8 mouse cellular contexts compared by ENCODE assay signal in genomic region chr9:77545068-77545421, GRCm38 (mm10). TPM values are rescaled to one million over a fixed set of nuclear protein-coding genes. Genes with fewer than 3 reads are reported as not detected.
DNase-seq lines count a peak whose midpoint lies in the region; ATAC-seq and TF ChIP-seq lines count a peak whose summit lies in the region.

No protein-coding gene starts in this region.

- TF ChIP-seq CTCF in kidney, postnatal 0 days (IDR thresholded peaks at IDR 0.05; ENCODE audit: low read depth): no peak
- TF ChIP-seq CTCF in hindbrain, postnatal 0 days (IDR thresholded peaks at IDR 0.05; ENCODE audit: low read depth): no peak

- peak overlapping the region; percentile 74 for H3K9ac ChIP-seq in kidney, postnatal 0 days (ENCODE audit: low read depth, low read length)
- peak overlapping the region; percentile 70 for H3K9ac ChIP-seq in embryonic facial prominence, embryonic 11.5 days (replicated peaks; ENCODE audit: low read length)
- H3K9ac ChIP-seq in hindbrain, postnatal 0 days (replicated peaks; ENCODE audit: low read length): peak overlapping the region; percentile 74
- H3K9ac ChIP-seq in midbrain, embryonic 16.5 days (ENCODE audit: low read depth, low read length): peak overlapping the region; percentile 81

- no peaks in the 10 kb centered on the region for H3K36me3 ChIP-seq in kidney, postnatal 0 days (ENCODE audit: insufficient read depth, low read length)
- no peaks in the 10 kb centered on the region for H3K36me3 ChIP-seq in embryonic facial prominence, embryonic 11.5 days (replicated peaks; ENCODE audit: control insufficient read depth, insufficient read depth, low read depth, low read length)
- no peaks in the 10 kb centered on the region for H3K36me3 ChIP-seq in hindbrain, postnatal 0 days (ENCODE audit: insufficient read depth, low read length)
- H3K36me3 ChIP-seq in midbrain, embryonic 16.5 days (ENCODE audit: control insufficient read depth, insufficient read depth, low read length): no peaks in the 10 kb centered on the region

- DNase-seq in kidney, postnatal 0 days (ENCODE audit: low spot score): no peak
- no peak for DNase-seq in kidney, postnatal 25 days
- DNase-seq in embryonic facial prominence, embryonic 11.5 days (ENCODE audit: low spot score): no peak
- DNase-seq in hindbrain, postnatal 0 days (ENCODE audit: low spot score): no peak
- DNase-seq in urinary bladder, postnatal 4 days (ENCODE audit: low spot score in 2 of 2): no peak
- no peak for DNase-seq in left cerebral cortex, adult 9 months (ENCODE audit: low spot score in 2 of 2)
- DNase-seq in cerebellum, adult 11 months: no peak

- ATAC-seq in kidney, postnatal 0 days (replicated peaks; ENCODE audit: low FRiP score, low read depth): no peak
- ATAC-seq in embryonic facial prominence, embryonic 11.5 days (replicated peaks; ENCODE audit: insufficient number of reproducible peaks, low FRiP score, low TSS enrichment, low read depth): peak; percentile 50; the same call in 1 of the 2 replicates
- ATAC-seq in hindbrain, postnatal 0 days: 0 out of 2 replicates have a peak, but pooled peaks have one; percentile 43
- peak; percentile 63 for ATAC-seq in midbrain, embryonic 16.5 days

- H3K4me3 ChIP-seq in kidney, postnatal 0 days (replicated peaks; ENCODE audit: low read depth, low read length): peak overlapping the region; percentile 84
- H3K4me3 ChIP-seq in embryonic facial prominence, embryonic 11.5 days (ENCODE audit: low read depth, low read length): peak overlapping the region; percentile 61
- H3K4me3 ChIP-seq in hindbrain, postnatal 0 days (ENCODE audit: low read length): peak overlapping the region; percentile 89
- H3K4me3 ChIP-seq in midbrain, embryonic 16.5 days (ENCODE audit: low read depth, low read length): peak overlapping the region; percentile 90

- H3K27me3 ChIP-seq in kidney, postnatal 0 days (ENCODE audit: insufficient read depth, low read length): no peaks in the 10 kb centered on the region
- no peaks in the 10 kb centered on the region for H3K27me3 ChIP-seq in embryonic facial prominence, embryonic 11.5 days (ENCODE audit: control insufficient read depth, insufficient read depth, low read length)
- no peaks in the 10 kb centered on the region for H3K27me3 ChIP-seq in hindbrain, postnatal 0 days (ENCODE audit: insufficient read depth, low read length)
- peaks cover 3% of the 10 kb centered on the region; the same call in 1 of the 2 replicates for H3K27me3 ChIP-seq in midbrain, embryonic 16.5 days (ENCODE audit: control insufficient read depth, insufficient read depth, low read depth, low read length)

- peaks cover 7% of the 10 kb centered on the region; the same call in 1 of the 2 replicates for H3K4me1 ChIP-seq in kidney, postnatal 0 days (replicated peaks; ENCODE audit: insufficient read depth, low read length)
- H3K4me1 ChIP-seq in embryonic facial prominence, embryonic 11.5 days (ENCODE audit: control insufficient read depth, insufficient read depth, low read length): no peaks in the 10 kb centered on the region
- 0 out of 2 replicates have a peak, but pooled peaks cover 7% of the 10 kb centered on the region for H3K4me1 ChIP-seq in hindbrain, postnatal 0 days (ENCODE audit: insufficient read depth, low read length)
- H3K4me1 ChIP-seq in midbrain, embryonic 16.5 days (ENCODE audit: control insufficient read depth, insufficient read depth, low read length): peaks cover 18% of the 10 kb centered on the region

- under 1% methylated on average over 17 of the region's 17 CpGs for WGBS in kidney, postnatal 0 days
- WGBS in embryonic facial prominence, embryonic 11.5 days: under 1% methylated on average over 17 of the region's 17 CpGs
- WGBS in hindbrain, postnatal 0 days: under 1% methylated on average over 17 of the region's 17 CpGs
- 0% methylated on average over 17 of the region's 17 CpGs for WGBS in midbrain, embryonic 16.5 days

- peak overlapping the region; percentile 97 for H3K4me2 ChIP-seq in kidney, postnatal 0 days (ENCODE audit: low read length)
- peak overlapping the region; percentile 95 for H3K4me2 ChIP-seq in embryonic facial prominence, embryonic 11.5 days (ENCODE audit: low read depth, low read length)
- peak overlapping the region; percentile 97 for H3K4me2 ChIP-seq in hindbrain, postnatal 0 days (ENCODE audit: low read depth, low read length)
- peak overlapping the region; percentile 95 for H3K4me2 ChIP-seq in midbrain, embryonic 16.5 days (ENCODE audit: low read length)

- peak overlapping the region; percentile 86 for H3K27ac ChIP-seq in kidney, postnatal 0 days
- no peak overlapping the region for H3K27ac ChIP-seq in embryonic facial prominence, embryonic 11.5 days (replicated peaks; ENCODE audit: low read depth, low read length)
- H3K27ac ChIP-seq in hindbrain, postnatal 0 days: 0 out of 2 replicates have a peak overlapping the region, but pooled peaks have one; percentile 74
- H3K27ac ChIP-seq in midbrain, embryonic 16.5 days (ENCODE audit: low read length): no peak overlapping the region

- no peaks in the 10 kb centered on the region for H3K9me3 ChIP-seq in kidney, postnatal 0 days (replicated peaks; ENCODE audit: low read length)
- no peaks in the 10 kb centered on the region for H3K9me3 ChIP-seq in embryonic facial prominence, embryonic 11.5 days (replicated peaks; ENCODE audit: control insufficient read depth, low read length)
- no peaks in the 10 kb centered on the region for H3K9me3 ChIP-seq in hindbrain, postnatal 0 days (ENCODE audit: low read length)
- no peaks in the 10 kb centered on the region for H3K9me3 ChIP-seq in midbrain, embryonic 16.5 days (replicated peaks; ENCODE audit: control insufficient read depth, low read length, poor library complexity, severe bottlenecking)

RNA-seq across cellular contexts. Expression of gene Lrrc1, which starts 0.4 kb away (rescaled TPM):
- polyA plus RNA-seq in kidney, postnatal 0 days (2015; fragmentation: Nextera tagmentation; extraction: Ambion mirVana): 20.5 and 22.1 TPM in 2 replicates
- polyA plus RNA-seq in embryonic facial prominence, embryonic 11.5 days (2014; fragmentation: Nextera tagmentation; extraction: Ambion mirVana): 9.5 and 11.7 TPM in 2 replicates
- 19.8 and 49.7 TPM in 2 replicates for total RNA-seq in hindbrain, postnatal 0 days (2014; rRNA removed)
- polyA plus RNA-seq in hindbrain, postnatal 0 days (2015; fragmentation: Nextera tagmentation; extraction: Ambion mirVana): 7.4 and 7.6 TPM in 2 replicates
- polyA plus RNA-seq in midbrain, embryonic 16.5 days (2015; fragmentation: Nextera tagmentation; extraction: Ambion mirVana): 5.4 and 6.2 TPM in 2 replicates

Comparison
In these comparisons a context has a peak if more than half of its experiments do, and no peak if none do; other contexts are left out.
1. H3K27ac ChIP-seq: peak in kidney, postnatal 0 days (single experiment) and hindbrain, postnatal 0 days (single experiment); none in embryonic facial prominence, embryonic 11.5 days (single experiment) and midbrain, embryonic 16.5 days (single experiment).
2. Peak in every context shown above with its lines, with median percentiles within 50 percentile points of each other: H3K4me2 ChIP-seq, H3K4me3 ChIP-seq and H3K9ac ChIP-seq.